Mouse (Mus musculus): ENCODE results near the gene Ccdc175.
A peak's percentile ranks its signal among the peaks of the same experiment; 100 is the strongest.

Ccdc175 gene

DNA sequence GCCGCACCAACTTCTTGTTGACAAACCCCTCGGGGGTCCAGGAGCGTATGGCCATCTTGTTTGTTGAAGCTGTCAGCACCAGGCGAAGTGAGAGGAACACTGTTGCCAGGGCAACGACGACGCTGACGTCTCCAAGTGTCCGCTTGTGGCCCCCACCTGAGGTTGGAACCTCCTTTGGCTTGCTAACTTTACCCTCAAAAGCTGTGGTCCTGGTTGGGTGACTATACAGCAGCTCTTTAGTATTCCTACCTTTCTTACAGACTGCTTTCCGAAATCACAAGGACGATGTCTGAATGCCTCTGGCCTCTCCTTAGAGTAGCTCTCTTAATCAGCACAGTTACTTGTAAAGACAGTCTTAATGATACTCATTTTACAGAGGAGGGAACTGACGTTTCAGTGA, at the start of gene Ccdc175:
Gene Ccdc175, minus strand, starts transcription at position 101 of the 400 bp plus-strand sequence.
- no peak for DNase-seq (ENCODE audit: low spot score)

DNA sequence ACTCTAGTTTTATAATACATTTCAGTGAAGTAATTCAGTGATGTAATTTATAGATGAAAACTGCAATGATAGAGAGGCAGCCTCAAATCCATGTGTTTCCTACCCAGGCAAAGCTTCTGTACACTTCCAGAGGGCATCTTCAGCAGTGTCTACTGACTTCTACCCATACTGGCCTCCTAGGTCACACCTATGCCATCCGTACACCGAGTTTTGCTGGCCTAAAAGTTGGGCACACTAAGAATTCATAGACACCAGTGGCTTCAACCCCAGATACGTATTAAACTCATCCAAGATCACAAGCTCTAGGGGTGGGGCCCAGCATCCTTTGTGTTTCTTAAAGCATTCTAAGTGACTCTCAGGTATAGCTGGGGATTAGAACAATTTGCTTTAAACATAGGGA, 49.3 kb upstream of the Ccdc175 start:
- no peak for DNase-seq (ENCODE audit: low spot score)

DNA sequence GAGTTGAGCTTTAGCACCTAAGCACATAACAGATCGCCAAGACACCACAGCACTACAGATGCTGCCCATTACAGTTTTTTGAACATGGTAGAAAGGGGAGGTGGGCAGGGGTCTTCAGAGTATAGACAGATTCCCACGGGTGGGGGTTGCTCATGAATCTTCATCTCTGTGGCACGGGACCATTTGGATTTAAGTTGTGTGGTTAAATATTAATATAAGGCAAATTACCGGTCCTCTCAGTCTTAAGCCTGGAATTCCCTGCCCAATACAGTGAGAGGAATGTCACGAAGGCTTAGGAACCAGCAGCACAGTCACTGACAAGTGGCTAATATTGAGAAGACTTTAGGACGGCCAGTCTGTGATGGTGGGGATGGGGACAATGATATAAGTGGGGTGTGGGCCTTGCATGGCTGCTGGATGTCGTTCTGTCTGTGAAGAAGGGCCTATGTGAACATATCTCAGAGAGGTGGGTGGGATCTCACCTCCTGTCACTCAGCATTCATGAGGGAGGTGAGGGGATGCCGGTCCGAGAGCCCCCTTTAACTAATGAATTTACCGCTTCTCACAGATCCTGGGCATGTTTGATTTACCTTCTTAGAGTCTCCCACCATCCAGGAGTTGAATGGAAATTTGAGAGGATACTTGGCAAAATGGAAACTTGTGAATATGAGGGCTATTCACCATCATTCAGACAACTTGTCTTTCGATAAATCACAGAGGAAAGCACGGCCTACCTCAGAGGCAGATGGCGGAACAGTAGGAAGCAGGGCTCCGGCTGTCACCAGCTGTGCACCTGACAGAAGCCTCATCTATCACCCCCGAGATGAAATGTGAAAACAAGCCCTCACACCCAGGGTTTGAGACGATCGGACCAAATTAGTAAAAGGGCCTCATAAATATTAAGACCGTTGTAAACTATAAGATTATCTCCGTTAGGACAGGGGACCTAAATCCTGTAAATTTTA, 48.3 kb upstream of the Ccdc175 start:
- DNase-seq (ENCODE audit: low spot score) = no peak

GRCm38 (mm10) chr12:72232176-72232575, 47.3 kb upstream of the Ccdc175 start:
- no peak for DNase-seq (ENCODE audit: low spot score)

GRCm38 (mm10) chr12:72229451-72230196, 44.8 kb upstream of the Ccdc175 start:
- DNase-seq (ENCODE audit: low spot score) = no peak

DNA sequence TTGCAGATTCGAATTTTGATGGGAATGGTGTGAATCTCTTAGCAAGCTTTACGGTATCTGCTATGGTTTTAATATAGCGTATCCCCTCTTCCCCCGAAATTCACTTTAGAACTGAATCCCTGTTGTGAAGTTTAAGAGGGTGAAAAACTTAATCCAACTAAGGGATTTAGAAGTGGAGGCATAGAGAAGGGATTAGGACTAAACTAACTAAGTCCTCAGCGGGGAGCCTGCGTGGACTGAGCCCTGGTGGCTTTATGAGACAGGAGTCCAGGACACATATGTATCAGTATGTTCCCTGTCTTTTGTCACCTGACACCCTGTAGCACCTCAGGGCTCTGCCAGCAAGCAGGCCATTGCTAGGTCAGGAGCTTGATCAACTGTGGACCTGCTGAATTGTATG, 42.9 kb upstream of the Ccdc175 start:
- DNase-seq (ENCODE audit: low spot score) = no peak

GRCm38 (mm10) chr12:72225371-72225770, 40.5 kb upstream of the Ccdc175 start:
- no peak for DNase-seq (ENCODE audit: low spot score)

GRCm38 (mm10) chr12:72223557-72224102, 38.8 kb upstream of the Ccdc175 start:
- no peak for DNase-seq (ENCODE audit: low spot score)

DNA sequence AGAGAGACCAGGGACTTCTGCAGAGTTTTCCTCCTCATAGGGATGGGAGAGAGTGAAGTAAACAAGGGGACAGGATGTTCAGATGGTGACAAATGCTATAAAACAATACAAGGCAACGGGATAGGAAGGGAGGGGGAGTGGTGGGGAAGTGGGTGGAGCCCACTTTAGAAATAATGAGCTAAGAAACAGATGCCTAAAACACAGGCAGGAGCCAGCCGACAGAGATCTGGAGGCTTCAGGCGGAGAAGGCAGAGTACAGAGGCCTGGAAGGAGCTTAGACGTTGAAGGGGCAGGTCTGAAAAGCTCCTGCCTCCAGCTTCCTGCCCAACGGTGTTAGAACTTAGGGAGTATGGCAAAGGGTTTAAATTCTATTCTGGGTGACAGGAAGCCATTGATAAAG, 28.7 kb upstream of the Ccdc175 start:
- no peak for DNase-seq (ENCODE audit: low spot score)

- DNase-seq (ENCODE audit: low spot score) = no peak
Observed at GRCm38 (mm10) chr12:72200828-72201227, 16.0 kb upstream of the Ccdc175 start.

DNA sequence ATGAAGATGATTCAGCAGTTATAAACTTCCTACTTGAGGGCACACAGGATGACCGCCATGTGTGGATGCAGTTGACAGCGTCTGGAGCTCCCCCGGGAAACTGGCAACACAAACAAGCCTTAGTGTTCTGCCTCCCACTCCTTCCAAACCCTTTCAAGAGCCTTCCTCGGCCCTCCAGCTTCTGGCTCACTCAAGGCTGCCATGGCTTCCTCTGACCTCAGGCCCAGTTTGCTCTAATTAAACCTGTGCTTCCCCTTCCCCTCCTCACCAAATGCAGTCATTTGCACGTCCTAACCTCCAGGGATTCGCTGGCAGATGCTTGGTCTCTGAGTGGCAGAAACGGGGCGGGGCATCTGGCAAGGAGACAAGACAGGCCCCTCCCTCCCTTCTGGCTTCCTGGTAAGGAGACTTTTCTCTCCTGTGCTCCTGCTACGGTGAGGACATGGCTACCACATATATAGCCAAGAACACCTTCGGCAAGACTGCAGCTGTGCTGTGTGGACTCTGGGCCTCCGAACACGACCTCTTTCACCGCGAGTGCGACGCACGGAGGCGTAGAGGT, 13.2 kb upstream of the Ccdc175 start:
- no peak for DNase-seq (ENCODE audit: low spot score)

- no peak for DNase-seq (ENCODE audit: low spot score)
Observed at GRCm38 (mm10) chr12:72197434-72197833, 12.6 kb upstream of the Ccdc175 start.

DNA sequence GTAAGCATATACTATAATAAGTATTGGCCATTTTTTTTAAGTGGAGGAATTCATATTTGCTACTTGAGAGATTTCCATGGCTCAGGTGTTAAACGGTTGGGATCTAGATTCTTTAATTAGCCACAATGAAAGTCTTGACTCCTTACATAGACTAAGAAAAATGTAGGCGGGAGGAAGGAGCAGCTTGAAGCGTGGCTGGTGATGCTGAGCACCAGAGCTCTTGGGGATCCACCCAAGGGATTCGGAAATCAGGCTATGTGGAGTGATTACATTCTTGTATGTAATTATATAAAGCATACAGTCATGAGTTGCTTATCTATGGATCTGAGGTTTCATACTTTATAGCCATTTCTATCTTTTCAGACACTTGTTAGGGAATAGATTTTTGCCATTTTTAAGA, 5.3 kb downstream of the Ccdc175 start:
- DNase-seq (ENCODE audit: low spot score) = no peak

GRCm38 (mm10) chr12:72178322-72178721, 6.5 kb downstream of the Ccdc175 start:
- DNase-seq (ENCODE audit: low spot score) = no peak

DNA sequence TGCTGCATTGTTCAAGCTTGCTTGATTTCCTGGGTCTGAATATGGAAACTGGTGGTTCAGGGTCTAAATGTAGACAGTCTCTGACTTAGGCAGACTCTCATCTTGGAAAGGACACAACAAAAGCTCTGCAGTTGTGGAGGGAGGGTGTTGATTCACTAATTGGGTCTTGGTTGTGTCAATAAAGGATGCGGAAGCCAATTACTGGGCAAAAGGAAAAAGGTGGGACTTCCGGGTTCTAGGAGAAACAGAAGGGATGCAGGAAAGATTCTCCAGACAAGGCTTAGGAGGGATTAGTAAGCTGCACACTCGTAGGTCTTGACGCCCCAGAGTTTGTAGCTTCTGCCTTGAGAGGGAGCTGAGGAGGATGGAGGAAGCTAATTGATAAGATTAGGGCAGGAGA, 26.4 kb downstream of the Ccdc175 start:
- DNase-seq (ENCODE audit: low spot score) = no peak

- no peak for DNase-seq (ENCODE audit: low spot score)
Observed at GRCm38 (mm10) chr12:72150786-72151185, 34.0 kb downstream of the Ccdc175 start.

- no peak for DNase-seq (ENCODE audit: low spot score)
Observed at GRCm38 (mm10) chr12:72129203-72129602, 55.6 kb downstream of the Ccdc175 start.

DNA sequence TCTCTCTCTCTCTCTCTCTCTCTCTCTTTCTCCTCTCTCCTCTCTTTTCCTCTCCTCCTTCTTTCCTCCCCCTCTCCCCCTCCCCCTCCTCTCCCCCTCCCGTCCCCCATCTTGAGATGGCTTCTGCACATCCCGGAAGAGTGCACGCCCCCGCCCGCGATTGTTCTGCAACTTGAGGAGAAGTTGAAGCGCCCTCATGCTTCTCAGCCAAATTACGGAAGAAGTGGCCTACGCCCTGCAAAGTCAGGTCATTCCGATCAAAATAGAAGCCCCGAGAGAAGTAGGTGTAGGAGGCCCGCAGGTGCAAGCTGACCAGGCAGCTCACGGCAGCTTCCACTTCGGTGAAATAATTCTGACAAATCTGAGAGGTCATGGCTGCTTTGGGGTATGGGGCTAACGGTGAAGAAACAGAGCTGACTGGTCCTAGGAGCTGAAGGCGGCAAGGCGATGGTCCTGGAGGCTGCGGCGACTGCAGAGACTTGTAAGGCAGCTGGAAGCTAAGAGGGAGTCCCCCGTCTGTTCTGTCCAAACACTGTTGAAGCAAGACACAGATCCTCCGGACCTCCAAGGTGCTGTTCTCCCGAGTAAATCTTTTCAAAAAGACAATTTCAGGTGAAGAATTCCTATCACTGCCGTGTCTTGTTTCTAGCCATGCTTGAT, 69.0 kb downstream of the Ccdc175 start:
- no peak for DNase-seq (ENCODE audit: low spot score)

DNA sequence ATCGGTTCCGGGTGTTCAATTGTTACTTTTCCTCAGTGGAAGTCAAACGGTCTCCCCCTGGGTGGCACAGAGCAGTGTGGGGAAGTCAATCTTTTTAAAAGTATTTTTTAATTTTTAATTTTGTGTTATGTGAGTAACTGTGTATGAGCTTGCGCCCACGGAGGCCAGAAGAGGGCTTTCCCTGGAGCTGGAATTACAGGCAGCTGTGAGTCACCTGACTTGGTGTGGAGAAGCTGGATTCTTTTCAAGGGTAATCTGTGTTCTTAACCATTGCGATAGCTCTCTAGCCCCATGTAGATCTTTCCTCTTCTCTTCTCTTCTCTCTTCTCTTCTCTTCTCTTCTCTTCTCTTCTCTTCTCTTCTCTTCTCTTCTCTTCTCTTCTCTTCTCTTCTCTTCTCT, 69.7 kb downstream of the Ccdc175 start:
- no peak for DNase-seq (ENCODE audit: low spot score)

DNA sequence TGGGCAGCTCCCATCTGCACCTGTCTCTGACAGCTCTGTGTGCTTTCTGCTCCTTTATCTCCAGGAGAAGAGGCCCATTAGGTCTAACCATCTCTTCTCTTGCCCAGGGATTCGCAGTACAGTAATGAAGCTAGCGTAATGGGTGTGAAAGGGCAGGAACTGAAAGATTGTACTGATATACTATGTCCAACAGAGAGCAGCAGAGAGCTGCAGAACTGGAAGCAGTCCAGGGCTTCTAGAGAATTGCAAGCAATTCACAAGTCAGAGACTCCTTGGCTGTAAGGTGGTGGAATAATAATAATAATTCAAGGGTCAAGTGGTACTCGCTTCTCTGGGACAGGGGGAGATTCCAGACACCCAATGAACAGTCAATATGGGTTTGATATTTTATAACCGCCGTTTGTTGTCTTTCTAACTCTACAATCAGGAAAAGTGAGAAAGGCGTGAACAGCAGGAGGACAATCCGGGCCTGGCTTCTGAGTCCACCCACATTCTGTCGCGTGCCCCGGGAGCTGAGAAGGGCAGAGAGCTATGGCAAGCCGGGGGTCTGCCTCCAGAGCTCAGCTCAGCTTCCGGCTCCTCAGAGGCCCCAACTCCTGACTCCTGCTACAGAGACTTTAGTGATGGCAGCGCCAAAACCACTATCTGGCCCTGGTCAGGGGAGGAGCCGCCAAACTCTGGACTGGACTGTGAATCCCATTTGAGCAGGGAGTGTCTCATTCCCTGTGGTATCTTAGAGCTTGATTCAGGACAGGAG, 80.1 kb downstream of the Ccdc175 start:
- peak; percentile 50 for DNase-seq (ENCODE audit: low spot score)

- no peak for DNase-seq (ENCODE audit: low spot score)
Observed at GRCm38 (mm10) chr12:72104027-72104426, 80.8 kb downstream of the Ccdc175 start.

Measured in yolk sac, embryonic 10.5 days (tissue).